Mouse (Mus musculus): ENCODE measurements around the gene Bmp2k. TPM values are rescaled to one million over a fixed set of nuclear protein-coding genes. Genes with fewer than 3 reads are reported as not detected.

Gene Bmp2k
- polyA plus RNA-seq, 1 experiment from 2014 or later: 12.5 TPM

- no peak overlapping the region for H3K9ac ChIP-seq (ENCODE audit: low read depth, low read length)
- H3K27me3 ChIP-seq (replicated peaks; ENCODE audit: control insufficient read depth, insufficient read depth, low read length): no peaks in the 10 kb centered on the region
- no peaks in the 10 kb centered on the region for H3K4me1 ChIP-seq (ENCODE audit: control insufficient read depth, insufficient read depth, low read length)
- H3K4me3 ChIP-seq (ENCODE audit: low read length): no peak overlapping the region
- H3K9me3 ChIP-seq (ENCODE audit: control insufficient read depth, low read length): no peaks in the 10 kb centered on the region
- WGBS: 74% methylated on average over 5 of the region's 5 CpGs
- H3K4me2 ChIP-seq (ENCODE audit: low read depth, low read length): no peak overlapping the region
- no peak for ATAC-seq
- H3K27ac ChIP-seq (ENCODE audit: low read length): no peak overlapping the region
- no peaks in the 10 kb centered on the region for H3K36me3 ChIP-seq (ENCODE audit: control insufficient read depth, insufficient read depth, low read length)
These were observed 81.2 kb downstream of the Bmp2k start for GRCm38 (mm10) chr5:97078641-97079040.

GRCm38 (mm10) chr5:97081481-97081880 is 84.0 kb downstream of the Bmp2k start:
- ATAC-seq: no peak
- Histone ChIP-seq H3K9me3 (ENCODE audit: control insufficient read depth, low read length) (no peaks in the 10 kb centered on the region), H3K27me3 (replicated peaks; ENCODE audit: control insufficient read depth, insufficient read depth, low read length) (no peaks in the 10 kb centered on the region), H3K9ac (ENCODE audit: low read depth, low read length) (no peak overlapping the region), H3K4me2 (ENCODE audit: low read depth, low read length) (no peak overlapping the region), H3K4me1 (ENCODE audit: control insufficient read depth, insufficient read depth, low read length) (no peaks in the 10 kb centered on the region), H3K36me3 (ENCODE audit: control insufficient read depth, insufficient read depth, low read length) (no peaks in the 10 kb centered on the region), H3K4me3 (ENCODE audit: low read length) (no peak overlapping the region), H3K27ac (ENCODE audit: low read length) (no peak overlapping the region)
- 70% methylated on average over 3 of the region's 3 CpGs for WGBS

GRCm38 (mm10) chr5:97083701-97084100 is 86.2 kb downstream of the Bmp2k start:
- Histone ChIP-seq H3K36me3 (ENCODE audit: control insufficient read depth, insufficient read depth, low read length) (peaks cover 8% of the 10 kb centered on the region; the same call in 1 of the 2 replicates), H3K9me3 (ENCODE audit: control insufficient read depth, low read length) (no peaks in the 10 kb centered on the region), H3K9ac (ENCODE audit: low read depth, low read length) (no peak overlapping the region), H3K4me1 (ENCODE audit: control insufficient read depth, insufficient read depth, low read length) (no peaks in the 10 kb centered on the region), H3K4me2 (ENCODE audit: low read depth, low read length) (no peak overlapping the region), H3K27ac (ENCODE audit: low read length) (no peak overlapping the region), H3K4me3 (ENCODE audit: low read length) (no peak overlapping the region), H3K27me3 (replicated peaks; ENCODE audit: control insufficient read depth, insufficient read depth, low read length) (no peaks in the 10 kb centered on the region)
- 78% methylated on average over 6 of the region's 6 CpGs for WGBS
- no peak for ATAC-seq

- Histone ChIP-seq H3K9ac (ENCODE audit: low read depth, low read length) (no peak overlapping the region), H3K27me3 (replicated peaks; ENCODE audit: control insufficient read depth, insufficient read depth, low read length) (no peaks in the 10 kb centered on the region), H3K36me3 (ENCODE audit: control insufficient read depth, insufficient read depth, low read length) (peaks cover 8% of the 10 kb centered on the region; the same call in 1 of the 2 replicates), H3K4me2 (ENCODE audit: low read depth, low read length) (no peak overlapping the region), H3K9me3 (ENCODE audit: control insufficient read depth, low read length) (no peaks in the 10 kb centered on the region), H3K27ac (ENCODE audit: low read length) (no peak overlapping the region), H3K4me3 (ENCODE audit: low read length) (no peak overlapping the region), H3K4me1 (ENCODE audit: control insufficient read depth, insufficient read depth, low read length) (no peaks in the 10 kb centered on the region)
- 86% methylated on average over 4 of the region's 4 CpGs for WGBS
- no peak for ATAC-seq
These were observed 87.1 kb downstream of the Bmp2k start for GRCm38 (mm10) chr5:97084541-97084940.

- WGBS: 88% methylated on average over 6 of the region's 6 CpGs
These were observed 87.6 kb downstream of the Bmp2k start for GRCm38 (mm10) chr5:97085071-97085470.

GRCm38 (mm10) chr5:97087030-97087630 is 89.6 kb downstream of the Bmp2k start:
- H3K36me3 ChIP-seq (ENCODE audit: control insufficient read depth, insufficient read depth, low read length): peaks cover 10% of the 10 kb centered on the region
- no peak overlapping the region for H3K9ac ChIP-seq (ENCODE audit: low read depth, low read length)
- H3K4me2 ChIP-seq (ENCODE audit: low read depth, low read length): no peak overlapping the region
- no peak for ATAC-seq
- WGBS: 86% methylated on average over 24 of the region's 24 CpGs
- no peak overlapping the region for H3K4me3 ChIP-seq (ENCODE audit: low read length)
- H3K9me3 ChIP-seq (ENCODE audit: control insufficient read depth, low read length): no peaks in the 10 kb centered on the region
- H3K27ac ChIP-seq (ENCODE audit: low read length): no peak overlapping the region
- no peaks in the 10 kb centered on the region for H3K27me3 ChIP-seq (replicated peaks; ENCODE audit: control insufficient read depth, insufficient read depth, low read length)
- H3K4me1 ChIP-seq (ENCODE audit: control insufficient read depth, insufficient read depth, low read length): no peaks in the 10 kb centered on the region

More at GRCm38 (mm10) chr5:97085071-97085470, 87.6 kb downstream of the Bmp2k start:
- Histone ChIP-seq H3K4me2 (ENCODE audit: low read depth, low read length) (no peak overlapping the region), H3K36me3 (ENCODE audit: control insufficient read depth, insufficient read depth, low read length) (peaks cover 10% of the 10 kb centered on the region; the same call in 1 of the 2 replicates), H3K9ac (ENCODE audit: low read depth, low read length) (no peak overlapping the region), H3K27ac (ENCODE audit: low read length) (no peak overlapping the region), H3K9me3 (ENCODE audit: control insufficient read depth, low read length) (no peaks in the 10 kb centered on the region), H3K27me3 (replicated peaks; ENCODE audit: control insufficient read depth, insufficient read depth, low read length) (no peaks in the 10 kb centered on the region), H3K4me3 (ENCODE audit: low read length) (no peak overlapping the region), H3K4me1 (ENCODE audit: control insufficient read depth, insufficient read depth, low read length) (no peaks in the 10 kb centered on the region)
- ATAC-seq: no peak

GRCm38 (mm10) chr5:97087746-97088145 is 90.3 kb downstream of the Bmp2k start:
- no peak overlapping the region for H3K4me2 ChIP-seq (ENCODE audit: low read depth, low read length)
- no peaks in the 10 kb centered on the region for H3K27me3 ChIP-seq (replicated peaks; ENCODE audit: control insufficient read depth, insufficient read depth, low read length)
- WGBS: 95% methylated on average over 16 of the region's 16 CpGs
- no peak overlapping the region for H3K27ac ChIP-seq (ENCODE audit: low read length)
- ATAC-seq: no peak
- H3K9ac ChIP-seq (ENCODE audit: low read depth, low read length): no peak overlapping the region
- H3K36me3 ChIP-seq (ENCODE audit: control insufficient read depth, insufficient read depth, low read length): peaks cover 10% of the 10 kb centered on the region
- H3K9me3 ChIP-seq (ENCODE audit: control insufficient read depth, low read length): no peaks in the 10 kb centered on the region
- no peak overlapping the region for H3K4me3 ChIP-seq (ENCODE audit: low read length)
- no peaks in the 10 kb centered on the region for H3K4me1 ChIP-seq (ENCODE audit: control insufficient read depth, insufficient read depth, low read length)

- no peak overlapping the region for H3K27ac ChIP-seq (ENCODE audit: low read length)
- WGBS: 80% methylated on average over 6 of the region's 6 CpGs
- no peak overlapping the region for H3K4me2 ChIP-seq (ENCODE audit: low read depth, low read length)
- no peak overlapping the region for H3K9ac ChIP-seq (ENCODE audit: low read depth, low read length)
- no peaks in the 10 kb centered on the region for H3K4me1 ChIP-seq (ENCODE audit: control insufficient read depth, insufficient read depth, low read length)
- H3K4me3 ChIP-seq (ENCODE audit: low read length): no peak overlapping the region
- no peaks in the 10 kb centered on the region for H3K27me3 ChIP-seq (replicated peaks; ENCODE audit: control insufficient read depth, insufficient read depth, low read length)
- H3K9me3 ChIP-seq (ENCODE audit: control insufficient read depth, low read length): no peaks in the 10 kb centered on the region
- ATAC-seq: no peak
- peaks cover 10% of the 10 kb centered on the region for H3K36me3 ChIP-seq (ENCODE audit: control insufficient read depth, insufficient read depth, low read length)
These were observed 90.7 kb downstream of the Bmp2k start for GRCm38 (mm10) chr5:97088231-97088630.

- Histone ChIP-seq H3K9ac (ENCODE audit: low read depth, low read length) (no peak overlapping the region), H3K27ac (ENCODE audit: low read length) (no peak overlapping the region), H3K36me3 (ENCODE audit: control insufficient read depth, insufficient read depth, low read length) (peaks cover 10% of the 10 kb centered on the region), H3K4me3 (ENCODE audit: low read length) (no peak overlapping the region), H3K9me3 (ENCODE audit: control insufficient read depth, low read length) (no peaks in the 10 kb centered on the region), H3K27me3 (replicated peaks; ENCODE audit: control insufficient read depth, insufficient read depth, low read length) (no peaks in the 10 kb centered on the region), H3K4me2 (ENCODE audit: low read depth, low read length) (no peak overlapping the region), H3K4me1 (ENCODE audit: control insufficient read depth, insufficient read depth, low read length) (no peaks in the 10 kb centered on the region)
- ATAC-seq: no peak
- 82% methylated on average over 3 of the region's 3 CpGs for WGBS
These were observed 91.9 kb downstream of the Bmp2k start for GRCm38 (mm10) chr5:97089426-97089825.
